Mouse (Mus musculus): ENCODE data around the gene Hba-x. TPM values are rescaled to one million over a fixed set of nuclear protein-coding genes. Genes with fewer than 3 reads are reported as not detected.
A peak's percentile ranks its signal among the peaks of the same experiment; 100 is the strongest.

The Hba-x gene
- total and polyA plus RNA-seq, 2 experiments = not detected

DNA sequence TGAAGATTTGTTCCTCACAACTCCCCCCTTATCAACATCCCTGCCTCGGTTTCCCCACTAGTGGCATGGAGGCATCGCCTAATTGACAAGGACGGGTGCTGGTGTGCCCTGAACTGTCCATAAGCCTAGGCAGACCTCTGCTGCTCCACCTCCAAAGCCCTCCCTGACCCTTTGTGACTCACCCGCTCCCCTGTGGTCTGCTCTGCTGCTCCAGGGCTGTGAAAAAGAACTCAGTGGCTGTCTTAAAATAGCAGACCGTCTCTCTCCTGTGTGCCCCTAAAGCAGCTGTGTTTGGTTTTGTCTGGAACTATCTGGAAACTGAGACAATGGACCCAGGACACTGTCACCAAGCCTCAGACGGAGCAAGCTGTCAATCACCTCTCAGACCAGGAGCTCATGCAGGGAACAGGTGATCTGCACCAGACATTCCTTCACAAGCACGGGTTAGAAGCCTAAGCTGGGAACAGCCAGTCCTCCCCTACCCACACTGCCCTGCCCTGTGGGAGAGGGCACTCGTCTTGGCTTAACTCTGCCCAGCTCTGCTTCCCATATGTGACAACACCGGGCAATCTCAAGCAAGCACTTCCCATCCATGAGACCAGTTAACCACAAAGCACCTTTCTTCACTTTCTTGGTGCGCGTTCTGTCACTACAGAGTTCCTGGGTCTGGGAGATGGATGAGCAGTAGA is 44.5 kb downstream of the Hba-x start:
- Histone ChIP-seq H3K4me1 (ENCODE audit: control insufficient read depth, insufficient read depth, low read length) (no peaks in the 10 kb centered on the region), H3K27ac (replicated peaks; ENCODE audit: insufficient read depth, low read depth, low read length) (no peak overlapping the region), H3K27me3 (ENCODE audit: control insufficient read depth, insufficient read depth, low read length) (no peaks in the 10 kb centered on the region), H3K36me3 (ENCODE audit: control insufficient read depth, insufficient read depth, low read length) (no peaks in the 10 kb centered on the region), H3K4me3 (ENCODE audit: insufficient read depth, low read depth, low read length) (no peak overlapping the region), H3K9ac (ENCODE audit: low read depth, low read length) (no peak overlapping the region), H3K79me2 (ENCODE audit: control insufficient read depth, insufficient read depth, low read length) (no peaks in the 10 kb centered on the region)
- WGBS = 68% methylated on average over 11 of the region's 11 CpGs
- TF ChIP-seq CTCF (IDR thresholded peaks at IDR 0.05; ENCODE audit: low read depth, low read length) = no peak
- DNase-seq (ENCODE audit: extremely low read depth, low read depth, low spot score) = no peak

DNA sequence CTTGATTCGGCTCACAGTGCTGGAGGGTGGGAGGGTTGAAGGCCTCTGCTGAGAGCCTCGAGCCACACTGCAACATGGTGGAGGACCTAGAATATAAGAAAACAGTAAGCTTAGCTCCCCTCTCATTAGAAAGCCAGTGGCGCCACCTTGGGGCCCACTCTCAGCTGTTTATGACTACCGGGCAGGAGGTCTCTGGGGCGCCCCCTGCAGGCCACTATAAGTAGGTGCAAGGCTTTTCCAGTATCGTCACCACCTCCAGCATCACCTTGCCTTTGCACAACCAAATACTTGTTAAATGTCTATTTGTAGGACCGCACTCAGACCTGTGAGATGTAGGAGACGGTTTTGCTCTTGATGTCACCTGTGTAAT is 45.0 kb downstream of the Hba-x start:
- no peak overlapping the region for H3K27ac ChIP-seq (replicated peaks; ENCODE audit: insufficient read depth, low read depth, low read length)
- H3K4me3 ChIP-seq (ENCODE audit: insufficient read depth, low read depth, low read length) = no peak overlapping the region
- no peaks in the 10 kb centered on the region for H3K4me1 ChIP-seq (ENCODE audit: control insufficient read depth, insufficient read depth, low read length)
- TF ChIP-seq CTCF (IDR thresholded peaks at IDR 0.05; ENCODE audit: low read depth, low read length) (peak; percentile 75), POLR2A (IDR thresholded peaks at IDR 0.05; ENCODE audit: extremely low read depth, insufficient read depth, low read length) (no peak)
- WGBS = 40% methylated on average over 8 of the region's 8 CpGs
- H3K9ac ChIP-seq (ENCODE audit: low read depth, low read length) = no peak overlapping the region
- H3K79me2 ChIP-seq (ENCODE audit: control insufficient read depth, insufficient read depth, low read length) = no peaks in the 10 kb centered on the region
- no peaks in the 10 kb centered on the region for H3K27me3 ChIP-seq (ENCODE audit: control insufficient read depth, insufficient read depth, low read length)
- no peaks in the 10 kb centered on the region for H3K36me3 ChIP-seq (ENCODE audit: control insufficient read depth, insufficient read depth, low read length)
- DNase-seq (ENCODE audit: extremely low read depth, low read depth, low spot score) = no peak

DNA sequence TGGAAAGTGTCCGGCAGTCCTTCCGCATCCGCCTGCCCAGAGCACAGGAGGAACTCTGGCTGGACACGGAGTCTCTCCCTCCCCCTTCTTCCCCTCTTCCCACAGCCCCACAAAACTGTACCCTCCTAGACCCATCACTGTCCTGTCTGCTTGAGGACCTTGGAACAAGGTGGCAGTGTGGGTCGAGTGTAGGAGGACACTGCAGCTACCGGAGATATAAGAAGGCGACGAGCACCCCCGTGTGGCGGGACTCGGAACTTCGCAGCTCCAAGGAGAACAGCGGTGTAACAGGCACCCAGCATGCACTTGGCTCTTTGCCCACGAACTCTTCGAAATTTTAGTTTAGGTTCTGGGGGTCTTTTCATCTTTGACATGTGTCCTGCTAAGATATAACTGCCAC is 48.4 kb downstream of the Hba-x start:
- Histone ChIP-seq H3K36me3 (ENCODE audit: control insufficient read depth, insufficient read depth, low read length) (no peaks in the 10 kb centered on the region), H3K9ac (ENCODE audit: low read depth, low read length) (0 out of 2 replicates have a peak overlapping the region, but pooled peaks have one; percentile 16), H3K27me3 (ENCODE audit: control insufficient read depth, insufficient read depth, low read length) (no peaks in the 10 kb centered on the region), H3K4me3 (ENCODE audit: insufficient read depth, low read depth, low read length) (peak overlapping the region; percentile 19; the same call in 1 of the 2 replicates), H3K27ac (replicated peaks; ENCODE audit: insufficient read depth, low read depth, low read length) (no peak overlapping the region), H3K79me2 (ENCODE audit: control insufficient read depth, insufficient read depth, low read length) (no peaks in the 10 kb centered on the region), H3K4me1 (ENCODE audit: control insufficient read depth, insufficient read depth, low read length) (no peaks in the 10 kb centered on the region)
- TF ChIP-seq CTCF (IDR thresholded peaks at IDR 0.05; ENCODE audit: low read depth, low read length) = peak; percentile 95
- no peak for TF ChIP-seq POLR2A (IDR thresholded peaks at IDR 0.05; ENCODE audit: extremely low read depth, insufficient read depth, low read length)
- peak; percentile 43 for DNase-seq (ENCODE audit: extremely low read depth, low read depth, low spot score)
- WGBS = 16% methylated on average over 15 of the region's 15 CpGs

Other genes with a start within 250 kb of the Hba-x start
- gene Il9r, start 76.1 kb upstream of the Hba-x start, total RNA-seq (2014; rRNA removed) = 0.20 TPM in 1 of 2 replicates, not detected in the other
- 0.06 and 0.07 TPM in 2 replicates for gene Il9r, start 76.1 kb upstream of the Hba-x start, polyA plus RNA-seq (2012; rRNA removed)
- 10.9 and 11.7 TPM in 2 replicates for gene Snrnp25, start 71.0 kb upstream of the Hba-x start, total RNA-seq (2014; rRNA removed)
- gene Snrnp25, start 71.0 kb upstream of the Hba-x start, polyA plus RNA-seq (2012; rRNA removed) = 6.0 and 7.6 TPM in 2 replicates
- gene Rhbdf1, start 54.1 kb upstream of the Hba-x start, total RNA-seq (2014; rRNA removed) = 3.1 and 3.8 TPM in 2 replicates
- gene Rhbdf1, start 54.1 kb upstream of the Hba-x start, polyA plus RNA-seq (2012; rRNA removed) = 11.1 and 18.0 TPM in 2 replicates
- 9.0 and 10.3 TPM in 2 replicates for gene Mpg, start 49.9 kb upstream of the Hba-x start, total RNA-seq (2014; rRNA removed)
- 7.1 and 9.1 TPM in 2 replicates for gene Mpg, start 49.9 kb upstream of the Hba-x start, polyA plus RNA-seq (2012; rRNA removed)
- gene Nprl3, start 8.7 kb upstream of the Hba-x start, total RNA-seq (2014; rRNA removed) = 12.7 and 13.4 TPM in 2 replicates
- gene Nprl3, start 8.7 kb upstream of the Hba-x start, polyA plus RNA-seq (2012; rRNA removed) = 46.7 and 65.4 TPM in 2 replicates
- gene Hba-a1, start 7.1 kb downstream of the Hba-x start, total RNA-seq (2014; rRNA removed) = 146 and 208 TPM in 2 replicates
- 354 and 696 TPM in 2 replicates for gene Hba-a1, start 7.1 kb downstream of the Hba-x start, polyA plus RNA-seq (2012; rRNA removed)
- gene Hbq1b, start 10.6 kb downstream of the Hba-x start, total RNA-seq (2014; rRNA removed) = not detected in 2 replicates
- gene Hbq1b, start 10.6 kb downstream of the Hba-x start, polyA plus RNA-seq (2012; rRNA removed) = not detected in 2 replicates
- 243 and 388 TPM in 2 replicates for gene Hba-a2, start 20.1 kb downstream of the Hba-x start, total RNA-seq (2014; rRNA removed)
- 604 and 869 TPM in 2 replicates for gene Hba-a2, start 20.1 kb downstream of the Hba-x start, polyA plus RNA-seq (2012; rRNA removed)
- gene Hbq1a, start 23.7 kb downstream of the Hba-x start, total RNA-seq (2014; rRNA removed) = 0.46 and 0.60 TPM in 2 replicates
- not detected in 2 replicates for gene Hbq1a, start 23.7 kb downstream of the Hba-x start, polyA plus RNA-seq (2012; rRNA removed)
- gene Sh3pxd2b, start 71.4 kb downstream of the Hba-x start, total RNA-seq (2014; rRNA removed) = 0.18 and 0.47 TPM in 2 replicates
- gene Sh3pxd2b, start 71.4 kb downstream of the Hba-x start, polyA plus RNA-seq (2012; rRNA removed) = 0.23 and 0.24 TPM in 2 replicates
- 1.5 and 2.2 TPM in 2 replicates for gene Ubtd2, start 179.0 kb downstream of the Hba-x start, total RNA-seq (2014; rRNA removed)
- 1.8 TPM in 2 replicates for gene Ubtd2, start 179.0 kb downstream of the Hba-x start, polyA plus RNA-seq (2012; rRNA removed)

Data from liver, adult 2 months (tissue).